Mouse (Mus musculus) brain, embryonic 14.5 days (tissue): Measurements from ENCODE around the gene Hsf4.

Experiments used
- CTCF ChIP-seq: fragments of 200-500 bp; IDR thresholded peaks from 2 replicates; pipeline ENCODE4 v1.5.1; 2012; ENCODE audit warnings: inconsistent platforms, mild to moderate bottlenecking, moderate library complexity, borderline replicate concordance; ENCODE audit not compliant: insufficient read depth, insufficient read length; ENCODE audit errors: extremely low read depth
- POLR2A ChIP-seq: fragments of 200-500 bp; IDR thresholded peaks from 2 replicates; pipeline ENCODE4 v1.6.1; 2012; ENCODE audit warnings: mild to moderate bottlenecking, inconsistent platforms, borderline replicate concordance; ENCODE audit not compliant: poor library complexity, insufficient read depth, insufficient read length, severe bottlenecking; ENCODE audit errors: extremely low read depth

DNA sequence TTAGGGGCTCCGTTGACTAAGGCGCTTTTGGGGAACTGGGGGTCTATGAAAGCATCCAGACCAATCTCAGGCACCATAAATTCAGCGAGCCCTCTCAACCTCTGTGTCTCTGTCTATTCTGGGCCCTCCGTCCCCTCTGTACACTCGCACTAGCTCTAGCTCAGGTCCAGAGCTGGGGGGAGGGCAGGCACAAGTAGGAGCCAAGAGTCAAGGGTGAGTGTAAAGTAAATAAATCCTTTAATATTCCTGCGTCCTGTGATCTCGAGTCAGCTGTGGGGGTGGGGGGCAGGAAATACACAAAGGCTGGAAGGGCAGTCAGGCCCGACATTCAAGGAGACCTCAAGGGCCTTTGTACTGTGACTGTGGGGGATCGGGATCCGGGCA, 534 bp upstream of the Hsf4 start:
- TF ChIP-seq CTCF (no peak), POLR2A (no peak)
